ENCODE assay signal across 15 mouse cellular contexts in the genomic region with DNA sequence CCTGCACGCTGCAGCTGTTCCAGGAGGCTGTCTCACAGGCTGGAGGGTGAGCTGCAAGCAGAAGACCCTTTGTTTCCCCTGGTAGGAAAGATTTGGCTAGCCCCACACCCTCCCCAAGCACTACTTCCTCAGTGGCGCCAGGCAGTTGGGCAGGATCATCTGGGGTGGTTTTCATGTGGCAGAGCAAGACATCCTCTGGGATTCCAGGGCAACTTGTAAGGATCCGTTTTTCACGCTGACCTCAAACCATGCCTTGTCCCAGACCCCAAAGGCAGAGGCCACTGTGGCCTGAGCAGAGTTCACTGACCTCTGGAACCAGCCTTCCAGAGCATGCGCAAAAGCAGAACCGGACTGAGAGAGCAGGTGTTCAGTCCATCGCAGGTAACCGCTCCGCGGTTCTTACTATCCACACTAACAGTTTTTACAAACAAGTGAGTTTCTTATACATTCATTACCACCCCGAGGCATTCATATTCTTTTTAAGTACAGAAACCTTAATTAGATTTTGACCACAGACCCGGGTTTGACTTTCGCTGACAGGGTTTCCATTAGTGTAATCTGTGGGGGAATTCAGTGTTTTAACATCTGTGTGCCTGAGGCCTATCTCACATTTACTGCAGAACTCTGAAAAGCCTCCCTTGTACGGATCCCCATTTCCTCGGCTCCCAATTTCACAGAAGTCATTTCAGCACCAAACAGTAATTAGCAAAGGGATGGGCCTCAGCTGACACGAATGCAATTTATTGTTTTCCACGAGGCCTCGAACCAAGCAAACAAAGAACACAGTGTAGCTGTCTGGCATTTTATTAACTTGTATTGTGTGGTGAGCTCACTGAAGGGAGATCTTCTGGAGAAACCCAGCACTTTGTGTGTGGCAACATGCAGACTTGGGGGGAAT.
DNase-seq lines count a peak whose midpoint lies in the region; ATAC-seq and TF ChIP-seq lines count a peak whose summit lies in the region.
"Had no signal": no experiment of that assay in that cellular context is flagged by ENCODE, and none has a peak within 500 bp of the region (broad histone marks: within the 10 kb centered on the region; RNA-seq: fewer than 3 reads in every experiment).

No protein-coding gene starts in this region.

- H3K36me3 ChIP-seq in midbrain, embryonic 11.5 days (ENCODE audit: control insufficient read depth, insufficient read depth, low read length), result no peaks in the 10 kb centered on the region
- H3K36me3 ChIP-seq in midbrain, postnatal 0 days (ENCODE audit: insufficient read depth, low read length), result no peaks in the 10 kb centered on the region
- no peaks in the 10 kb centered on the region for H3K36me3 ChIP-seq in forebrain, embryonic 16.5 days (ENCODE audit: control insufficient read depth, insufficient read depth)
- H3K36me3 ChIP-seq in limb, embryonic 12.5 days, result no peaks in the 10 kb centered on the region
- no peaks in the 10 kb centered on the region for H3K36me3 ChIP-seq in neural tube, embryonic 14.5 days (ENCODE audit: control insufficient read depth, insufficient read depth, low read length)
- H3K36me3 ChIP-seq: liver, embryonic 15.5 days had no signal

- H3K4me2 ChIP-seq in midbrain, embryonic 11.5 days, result no peak overlapping the region
- no peak overlapping the region for H3K4me2 ChIP-seq in midbrain, postnatal 0 days (ENCODE audit: low read depth, low read length, poor library complexity, severe bottlenecking)
- H3K4me2 ChIP-seq in forebrain, embryonic 16.5 days (ENCODE audit: low read length), result no peak overlapping the region
- peak overlapping the region; percentile 13; the same call in 1 of the 2 replicates for H3K4me2 ChIP-seq in limb, embryonic 12.5 days
- no peak overlapping the region for H3K4me2 ChIP-seq in neural tube, embryonic 14.5 days (ENCODE audit: low read depth, low read length)
- H3K4me2 ChIP-seq: heart, embryonic 11.5 days; liver, embryonic 15.5 days had no signal

- H3K27me3 ChIP-seq in midbrain, embryonic 11.5 days (ENCODE audit: control insufficient read depth, insufficient read depth, low read length), result no peaks in the 10 kb centered on the region
- no peaks in the 10 kb centered on the region for H3K27me3 ChIP-seq in midbrain, postnatal 0 days (ENCODE audit: insufficient read depth, low read length)
- peaks cover 5% of the 10 kb centered on the region; the same call in 1 of the 2 replicates for H3K27me3 ChIP-seq in forebrain, embryonic 16.5 days (replicated peaks; ENCODE audit: control insufficient read depth, insufficient read depth, low read length)
- H3K27me3 ChIP-seq in limb, embryonic 12.5 days, result peaks cover 7% of the 10 kb centered on the region; the same call in 1 of the 2 replicates
- H3K27me3 ChIP-seq in neural tube, embryonic 14.5 days (ENCODE audit: control insufficient read depth, insufficient read depth, low read length), result no peaks in the 10 kb centered on the region
- H3K27me3 ChIP-seq: liver, embryonic 15.5 days; megakaryocyte, embryonic 14.5 days had no signal

- no peak overlapping the region for H3K27ac ChIP-seq in midbrain, embryonic 11.5 days (ENCODE audit: low read depth, low read length)
- no peak overlapping the region for H3K27ac ChIP-seq in midbrain, postnatal 0 days (ENCODE audit: low read depth, low read length)
- H3K27ac ChIP-seq in forebrain, embryonic 16.5 days (ENCODE audit: low read length), result no peak overlapping the region
- peak overlapping the region; percentile 74 for H3K27ac ChIP-seq in limb, embryonic 12.5 days
- H3K27ac ChIP-seq in neural tube, embryonic 14.5 days (ENCODE audit: low read depth, low read length), result peak overlapping the region; percentile 6; the same call in 1 of the 2 replicates
- H3K27ac ChIP-seq: liver, embryonic 15.5 days had no signal

- peak; percentile 88 for DNase-seq in midbrain, embryonic 11.5 days (ENCODE audit: low spot score, missing footprints)
- DNase-seq in midbrain, postnatal 0 days (ENCODE audit: low spot score), result no peak
- no peak for DNase-seq in heart, adult 8-10 months (ENCODE audit: low spot score)
- DNase-seq in right cerebral cortex, postnatal 36 days (ENCODE audit: low spot score in 2 of 2), result no peak
- DNase-seq in frontal cortex, postnatal 36 days (ENCODE audit: low spot score in 2 of 2), result no peak
- DNase-seq: adrenal gland, postnatal 25 days; B cell, adult 2 months; cerebellum, postnatal 14 days had no signal

- no peak overlapping the region for H3K9ac ChIP-seq in midbrain, embryonic 11.5 days (ENCODE audit: low read length)
- H3K9ac ChIP-seq in midbrain, postnatal 0 days (replicated peaks; ENCODE audit: low read length, poor library complexity, severe bottlenecking), result no peak overlapping the region
- H3K9ac ChIP-seq in forebrain, embryonic 16.5 days (replicated peaks; ENCODE audit: low read depth, low read length), result no peak overlapping the region
- no peak overlapping the region for H3K9ac ChIP-seq in limb, embryonic 12.5 days (replicated peaks)
- H3K9ac ChIP-seq in neural tube, embryonic 14.5 days (replicated peaks; ENCODE audit: low read depth, low read length), result no peak overlapping the region
- H3K9ac ChIP-seq: liver, embryonic 15.5 days had no signal

- ATAC-seq in midbrain, embryonic 11.5 days (ENCODE audit: low FRiP score), result no peak
- ATAC-seq in midbrain, postnatal 0 days (ENCODE audit: low FRiP score), result no peak
- ATAC-seq in forebrain, embryonic 16.5 days, result peak; percentile 56
- no peak for ATAC-seq in limb, embryonic 12.5 days (ENCODE audit: insufficient number of reproducible peaks, insufficient read depth, low FRiP score, low TSS enrichment, low read depth)
- ATAC-seq in neural tube, embryonic 14.5 days (ENCODE audit: low read depth), result peak; percentile 75
- ATAC-seq: intestine, embryonic 16.5 days had no signal

- H3K9me3 ChIP-seq in midbrain, embryonic 11.5 days (ENCODE audit: control insufficient read depth, low read length), result no peaks in the 10 kb centered on the region
- no peaks in the 10 kb centered on the region for H3K9me3 ChIP-seq in midbrain, postnatal 0 days (ENCODE audit: low read length)
- H3K9me3 ChIP-seq in forebrain, embryonic 16.5 days (ENCODE audit: control insufficient read depth, low read length), result no peaks in the 10 kb centered on the region
- no peaks in the 10 kb centered on the region for H3K9me3 ChIP-seq in limb, embryonic 12.5 days
- H3K9me3 ChIP-seq in neural tube, embryonic 14.5 days (ENCODE audit: control insufficient read depth, low read length), result no peaks in the 10 kb centered on the region
- H3K9me3 ChIP-seq: liver, embryonic 15.5 days; megakaryocyte, embryonic 14.5 days had no signal

- H3K4me1 ChIP-seq in midbrain, embryonic 11.5 days (ENCODE audit: control insufficient read depth, insufficient read depth, low read length), result peaks cover 7% of the 10 kb centered on the region
- H3K4me1 ChIP-seq in midbrain, postnatal 0 days (ENCODE audit: insufficient read depth, low read length), result peaks cover 7% of the 10 kb centered on the region; the same call in 1 of the 2 replicates
- peaks cover 22% of the 10 kb centered on the region for H3K4me1 ChIP-seq in forebrain, embryonic 16.5 days (replicated peaks; ENCODE audit: control insufficient read depth, insufficient read depth, low read length)
- H3K4me1 ChIP-seq in limb, embryonic 12.5 days (replicated peaks), result peaks cover 53% of the 10 kb centered on the region
- H3K4me1 ChIP-seq in neural tube, embryonic 14.5 days (ENCODE audit: control insufficient read depth, insufficient read depth, low read length), result peaks cover 13% of the 10 kb centered on the region

- no peak for TF ChIP-seq CTCF in midbrain, postnatal 0 days (IDR thresholded peaks at IDR 0.05)

- H3K4me3 ChIP-seq in midbrain, embryonic 11.5 days (ENCODE audit: low read depth, low read length), result no peak overlapping the region
- H3K4me3 ChIP-seq in midbrain, postnatal 0 days (ENCODE audit: low read depth, low read length), result no peak overlapping the region
- H3K4me3 ChIP-seq in forebrain, embryonic 16.5 days (replicated peaks; ENCODE audit: low read length), result no peak overlapping the region
- H3K4me3 ChIP-seq in limb, embryonic 12.5 days (replicated peaks), result no peak overlapping the region
- H3K4me3 ChIP-seq in neural tube, embryonic 14.5 days (ENCODE audit: low read depth, low read length), result no peak overlapping the region
- H3K4me3 ChIP-seq: liver, embryonic 15.5 days; megakaryocyte, embryonic 14.5 days had no signal

- 54% methylated on average over 18 of the region's 18 CpGs for WGBS in midbrain, embryonic 11.5 days
- 48% methylated on average over 18 of the region's 18 CpGs for WGBS in midbrain, postnatal 0 days
- 29% methylated on average over 18 of the region's 18 CpGs for WGBS in forebrain, embryonic 16.5 days
- WGBS in limb, embryonic 12.5 days, result 17% methylated on average over 18 of the region's 18 CpGs
- WGBS in neural tube, embryonic 14.5 days, result 21% methylated on average over 18 of the region's 18 CpGs

Comparison
In these comparisons a context has a peak if more than half of its experiments do, and no peak if none do; other contexts are left out.
1. ATAC-seq: peak in forebrain, embryonic 16.5 days (single experiment) and neural tube, embryonic 14.5 days (single experiment); none in midbrain, embryonic 11.5 days (single experiment), midbrain, postnatal 0 days (single experiment) and limb, embryonic 12.5 days (single experiment).
2. H3K27ac ChIP-seq: peak in limb, embryonic 12.5 days (single experiment) and neural tube, embryonic 14.5 days (single experiment); none in midbrain, embryonic 11.5 days (single experiment), midbrain, postnatal 0 days (single experiment) and forebrain, embryonic 16.5 days (single experiment).